8 mouse cellular contexts compared by ENCODE assay signal in the genomic region with DNA sequence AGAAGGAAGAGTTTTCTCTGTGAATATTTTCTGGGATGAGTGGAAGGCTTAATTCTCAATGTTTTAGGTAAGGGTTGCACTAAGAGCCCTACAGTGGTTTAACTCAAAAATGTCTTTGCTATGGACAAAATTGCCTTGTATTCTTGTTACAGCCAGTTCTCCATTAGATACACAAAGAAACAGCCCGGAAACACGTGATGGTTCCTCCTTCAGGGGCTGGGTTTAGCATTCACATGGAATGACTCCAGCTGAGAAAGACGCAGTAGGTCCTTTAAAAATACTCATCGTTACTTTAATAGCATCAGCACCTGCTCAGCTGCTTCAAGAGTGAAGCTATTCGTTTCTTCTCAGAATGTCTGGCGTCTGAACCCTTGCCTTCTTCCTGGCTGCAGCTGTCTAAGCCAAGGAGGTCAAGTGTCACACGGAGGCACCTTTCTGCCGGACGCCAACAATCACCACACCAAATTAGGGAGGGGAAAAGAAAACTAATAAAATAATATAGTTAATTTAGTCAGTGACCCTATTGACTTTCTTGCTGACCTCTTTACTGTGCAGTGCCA. TPM values are rescaled to one million over a fixed set of nuclear protein-coding genes. Genes with fewer than 3 reads are reported as not detected.
DNase-seq lines count a peak whose midpoint lies in the region; ATAC-seq lines count a peak whose summit lies in the region.

No protein-coding gene starts in this region.

- H3K4me1 ChIP-seq in heart, embryonic 12.5 days (replicated peaks) = peaks cover 12% of the 10 kb centered on the region
- peaks cover 27% of the 10 kb centered on the region for H3K4me1 ChIP-seq in midbrain, embryonic 13.5 days (replicated peaks)
- H3K4me1 ChIP-seq in midbrain, embryonic 11.5 days (ENCODE audit: control insufficient read depth, insufficient read depth, low read length) = peaks cover 10% of the 10 kb centered on the region
- H3K4me1 ChIP-seq in hindbrain, embryonic 13.5 days (replicated peaks) = peaks cover 30% of the 10 kb centered on the region
- peaks cover 22% of the 10 kb centered on the region for H3K4me1 ChIP-seq in stomach, embryonic 15.5 days

- H3K9ac ChIP-seq in heart, embryonic 12.5 days = no peak overlapping the region
- H3K9ac ChIP-seq in midbrain, embryonic 13.5 days (replicated peaks) = no peak overlapping the region
- H3K9ac ChIP-seq in midbrain, embryonic 11.5 days (ENCODE audit: low read length) = no peak overlapping the region
- no peak overlapping the region for H3K9ac ChIP-seq in hindbrain, embryonic 13.5 days
- H3K9ac ChIP-seq in stomach, embryonic 15.5 days = no peak overlapping the region

- no peaks in the 10 kb centered on the region for H3K9me3 ChIP-seq in heart, embryonic 12.5 days (replicated peaks)
- no peaks in the 10 kb centered on the region for H3K9me3 ChIP-seq in midbrain, embryonic 13.5 days
- H3K9me3 ChIP-seq in midbrain, embryonic 11.5 days (ENCODE audit: control insufficient read depth, low read length) = no peaks in the 10 kb centered on the region
- H3K9me3 ChIP-seq in hindbrain, embryonic 13.5 days = no peaks in the 10 kb centered on the region
- no peaks in the 10 kb centered on the region for H3K9me3 ChIP-seq in stomach, embryonic 15.5 days

- H3K36me3 ChIP-seq in heart, embryonic 12.5 days = peaks cover 2% of the 10 kb centered on the region; the same call in 1 of the 2 replicates
- H3K36me3 ChIP-seq in midbrain, embryonic 13.5 days = no peaks in the 10 kb centered on the region
- H3K36me3 ChIP-seq in midbrain, embryonic 11.5 days (ENCODE audit: control insufficient read depth, insufficient read depth, low read length) = no peaks in the 10 kb centered on the region
- H3K36me3 ChIP-seq in hindbrain, embryonic 13.5 days = no peaks in the 10 kb centered on the region
- no peaks in the 10 kb centered on the region for H3K36me3 ChIP-seq in stomach, embryonic 15.5 days

- H3K4me3 ChIP-seq in heart, embryonic 12.5 days = no peak overlapping the region
- no peak overlapping the region; the same call in 1 of the 2 replicates for H3K4me3 ChIP-seq in midbrain, embryonic 13.5 days (replicated peaks)
- no peak overlapping the region for H3K4me3 ChIP-seq in midbrain, embryonic 11.5 days (ENCODE audit: low read depth, low read length)
- H3K4me3 ChIP-seq in hindbrain, embryonic 13.5 days = 0 out of 2 replicates have a peak overlapping the region, but pooled peaks have one; percentile 60
- no peak overlapping the region for H3K4me3 ChIP-seq in stomach, embryonic 15.5 days (replicated peaks)

- peak overlapping the region; percentile 86 for H3K4me2 ChIP-seq in heart, embryonic 12.5 days
- peak overlapping the region; percentile 81 for H3K4me2 ChIP-seq in midbrain, embryonic 13.5 days (replicated peaks)
- no peak overlapping the region for H3K4me2 ChIP-seq in midbrain, embryonic 11.5 days
- peak overlapping the region; percentile 78; the same call in 1 of the 2 replicates for H3K4me2 ChIP-seq in hindbrain, embryonic 13.5 days
- H3K4me2 ChIP-seq in stomach, embryonic 15.5 days = peak overlapping the region; percentile 75; the same call in 1 of the 2 replicates

- peaks cover 6% of the 10 kb centered on the region; the same call in 1 of the 2 replicates for H3K27me3 ChIP-seq in heart, embryonic 12.5 days (replicated peaks)
- peaks cover 48% of the 10 kb centered on the region for H3K27me3 ChIP-seq in midbrain, embryonic 13.5 days
- H3K27me3 ChIP-seq in midbrain, embryonic 11.5 days (ENCODE audit: control insufficient read depth, insufficient read depth, low read length) = peaks cover 18% of the 10 kb centered on the region
- H3K27me3 ChIP-seq in hindbrain, embryonic 13.5 days = peaks cover 46% of the 10 kb centered on the region
- 0 out of 2 replicates have a peak, but pooled peaks cover 14% of the 10 kb centered on the region for H3K27me3 ChIP-seq in stomach, embryonic 15.5 days (replicated peaks)

- H3K27ac ChIP-seq in heart, embryonic 12.5 days (ENCODE audit: poor library complexity, severe bottlenecking) = no peak overlapping the region
- H3K27ac ChIP-seq in midbrain, embryonic 13.5 days = no peak overlapping the region
- no peak overlapping the region for H3K27ac ChIP-seq in midbrain, embryonic 11.5 days (ENCODE audit: low read depth, low read length)
- H3K27ac ChIP-seq in hindbrain, embryonic 13.5 days = no peak overlapping the region
- H3K27ac ChIP-seq in stomach, embryonic 15.5 days = no peak overlapping the region

- no peak for ATAC-seq in heart, embryonic 12.5 days (ENCODE audit: insufficient number of reproducible peaks, low FRiP score)
- no peak for ATAC-seq in midbrain, embryonic 13.5 days
- ATAC-seq in midbrain, embryonic 11.5 days (ENCODE audit: low FRiP score) = no peak
- ATAC-seq in hindbrain, embryonic 13.5 days (ENCODE audit: low FRiP score) = no peak
- no peak for ATAC-seq in stomach, embryonic 15.5 days (ENCODE audit: insufficient read depth, low FRiP score, low read depth)

- WGBS in heart, embryonic 12.5 days = 50% methylated on average over 9 of the region's 9 CpGs
- 39% methylated on average over 9 of the region's 9 CpGs for WGBS in midbrain, embryonic 13.5 days
- 35% methylated on average over 9 of the region's 9 CpGs for whole genome bisulfite sequencing in midbrain, embryonic 11.5 days
- 44% methylated on average over 9 of the region's 9 CpGs for WGBS in hindbrain, embryonic 13.5 days
- WGBS in stomach, embryonic 15.5 days = 42% methylated on average over 9 of the region's 9 CpGs

- no peak for DNase-seq in heart, postnatal 4 days
- no peak for DNase-seq in midbrain, embryonic 11.5 days (ENCODE audit: low spot score, missing footprints)
- no peak for DNase-seq in adipocyte (ENCODE audit: low spot score)
- no peak for DNase-seq in lung, postnatal 14 days

RNA-seq across cellular contexts. Expression of a gene that starts 0.7 kb away (rescaled TPM):
- polyA plus RNA-seq in heart, embryonic 12.5 days (2016; fragmentation: Nextera tagmentation; extraction: Ambion mirVana) = 31.8 and 32.7 TPM in 2 replicates
- total RNA-seq in heart, postnatal 4 days (2021) = 1 to 10 TPM; 2.4 TPM
- polyA plus RNA-seq in midbrain, embryonic 13.5 days (2015; fragmentation: Nextera tagmentation; extraction: Ambion mirVana) = 2.1 and 6.2 TPM in 2 replicates
- 11.2 and 12.0 TPM in 2 replicates for polyA plus RNA-seq in midbrain, embryonic 11.5 days (2014; fragmentation: Nextera tagmentation; extraction: Ambion mirVana)
- 4.0 and 4.3 TPM in 2 replicates for polyA plus RNA-seq in hindbrain, embryonic 13.5 days (2015; fragmentation: Nextera tagmentation; extraction: Ambion mirVana)
- 9.6 and 10.7 TPM in 2 replicates for polyA plus RNA-seq in stomach, embryonic 15.5 days (2015; fragmentation: Nextera tagmentation; extraction: Ambion mirVana)

RNA-seq across cellular contexts. Expression of a gene that starts 26.6 kb away (rescaled TPM):
- 29.3 and 33.0 TPM in 2 replicates for polyA plus RNA-seq in heart, embryonic 12.5 days (2016; fragmentation: Nextera tagmentation; extraction: Ambion mirVana)
- 10 to 100 TPM; 28.8 to 30.0 TPM for total RNA-seq in heart, postnatal 4 days (2021)
- polyA plus RNA-seq in midbrain, embryonic 13.5 days (2015; fragmentation: Nextera tagmentation; extraction: Ambion mirVana) = 36.4 and 41.9 TPM in 2 replicates
- polyA plus RNA-seq in midbrain, embryonic 11.5 days (2014; fragmentation: Nextera tagmentation; extraction: Ambion mirVana) = 33.3 and 33.7 TPM in 2 replicates
- polyA plus RNA-seq in hindbrain, embryonic 13.5 days (2015; fragmentation: Nextera tagmentation; extraction: Ambion mirVana) = 36.3 and 37.8 TPM in 2 replicates
- 31.6 and 34.1 TPM in 2 replicates for polyA plus RNA-seq in stomach, embryonic 15.5 days (2015; fragmentation: Nextera tagmentation; extraction: Ambion mirVana)
